Mouse (Mus musculus) limb, embryonic 15.5 days (tissue): ENCODE results near the gene Adssl1. TPM values are rescaled to one million over a fixed set of nuclear protein-coding genes. Genes with fewer than 3 reads are reported as not detected.
A peak's percentile ranks its signal among the peaks of the same experiment; 100 is the strongest.

ENCODE experiments used
- ATAC-seq: fragments of 200-750 bp; cut with Nextera tagmentation; 2 replicates; pipeline ENCODE4 v1.8.0; 2017; ENCODE audit warnings: low read depth, moderate TSS enrichment; ENCODE audit not compliant: insufficient number of reproducible peaks, low FRiP score, low TSS enrichment
- H3K27ac ChIP-seq: fragments of 300-500 bp; sonication (generic); 2 replicates; pipeline ENCODE4 v1.5.1; 2015; ENCODE audit warnings: moderate library complexity, mild to moderate bottlenecking, inconsistent platforms
- H3K27me3 ChIP-seq: fragments of 300-500 bp; sonication (generic); 2 replicates; pipeline ENCODE4 v1.6.1; 2015; ENCODE audit warnings: inconsistent platforms
- H3K36me3 ChIP-seq: fragments of 300-500 bp; sonication (generic); 2 replicates; pipeline ENCODE4 v1.6.1; 2015; ENCODE audit warnings: inconsistent platforms
- H3K4me1 ChIP-seq: fragments of 300-500 bp; sonication (generic); 2 replicates; pipeline ENCODE4 v1.6.1; 2015; ENCODE audit warnings: inconsistent platforms
- H3K4me2 ChIP-seq: fragments of 300-500 bp; sonication (generic); 2 replicates; pipeline ENCODE4 v1.6.1; 2015; ENCODE audit warnings: mild to moderate bottlenecking, inconsistent platforms
- H3K4me3 ChIP-seq: fragments of 300-500 bp; sonication (generic); 2 replicates; pipeline ENCODE4 v1.5.1; 2015; ENCODE audit warnings: mild to moderate bottlenecking, inconsistent platforms
- H3K9ac ChIP-seq: fragments of 300-500 bp; sonication (generic); 2 replicates; pipeline ENCODE4 v1.6.1; 2015; ENCODE audit warnings: inconsistent platforms
- H3K9me3 ChIP-seq: fragments of 300-500 bp; sonication (generic); 2 replicates; pipeline ENCODE4 v1.6.1; 2016; ENCODE audit warnings: inconsistent platforms
- whole genome bisulfite sequencing: fragments of 180-500 bp; shearing (Covaris S2); methylation state at CpG from one replicate; pipeline ENCODE4 v1.1.7; 2015; 5-methylcytosine and 5-hydroxymethylcytosine counted together
- polyA plus RNA-seq: library from polyadenylated mRNA; unstranded; fragments of >200 nt; fragmentation: Nextera tagmentation; extraction: Ambion mirVana; gene quantifications from 2 replicates; pipeline ENCODE4 v1.2.1, GENCODE M21; 2015

Gene Adssl1
- polyA plus RNA-seq, 1 experiment from 2014 or later: 11.6 TPM

DNA sequence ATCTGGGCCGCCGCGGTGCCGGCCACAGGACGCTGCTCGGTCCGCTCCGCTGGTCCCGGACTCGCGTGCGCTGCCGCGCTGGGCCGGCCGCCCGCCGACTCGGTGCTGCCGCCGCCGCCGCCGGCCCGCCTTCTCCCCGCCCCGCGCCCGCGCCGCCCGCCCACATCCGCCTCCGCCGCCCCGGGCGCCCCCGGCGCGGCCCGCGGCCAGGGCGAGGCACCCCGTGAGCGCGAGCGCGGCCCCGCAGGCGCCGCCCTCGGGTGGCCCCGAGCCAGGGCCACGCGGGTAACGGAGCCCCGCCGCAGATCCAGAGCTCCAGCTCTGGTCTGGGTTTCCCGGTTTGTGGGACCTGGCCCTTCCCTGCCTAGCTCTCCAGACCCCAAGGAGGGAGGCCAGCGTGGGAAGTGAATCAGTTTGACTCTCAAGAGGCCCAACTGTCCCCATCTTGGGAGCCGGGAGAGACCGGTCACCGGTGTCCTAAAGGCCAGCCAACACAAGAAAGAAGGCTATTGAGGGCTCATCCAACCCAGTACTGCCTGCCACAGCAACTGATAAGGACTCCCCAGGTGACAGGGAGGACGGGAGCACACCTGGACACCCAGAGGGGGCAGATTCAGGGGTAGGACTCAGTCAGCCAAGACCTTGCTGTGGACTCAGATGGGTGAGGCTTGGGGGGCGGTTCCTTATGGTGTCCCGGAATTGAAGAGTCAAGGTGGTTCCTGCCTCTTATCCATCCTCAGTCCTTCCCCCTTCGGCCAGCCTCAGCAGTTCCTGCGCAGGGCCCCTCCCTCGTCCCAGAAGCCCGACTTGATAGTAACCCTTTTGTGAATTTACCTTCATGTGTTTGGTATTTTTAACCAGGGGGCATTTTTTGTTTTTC is 54.5 kb downstream of the Adssl1 start, which contains the start of gene Akt1:
TSS of gene Akt1 (minus strand) at position 753 of the 880 bp plus-strand sequence.
- WGBS: under 1% methylated on average over 56 of the region's 70 CpGs
- ATAC-seq: peak; percentile 59; the same call in 1 of the 2 replicates
- Histone ChIP-seq H3K9me3 (no peaks in the 10 kb centered on the region), H3K4me2 (peak within 1 kb of the TSS; percentile 87), H3K27ac (peak within 1 kb of the TSS; percentile 96), H3K4me3 (peak within 1 kb of the TSS; percentile 98), H3K4me1 (peaks cover 72% of the 10 kb centered on the region), H3K36me3 (peaks cover 24% of the 10 kb centered on the region), H3K27me3 (peaks cover 5% of the 10 kb centered on the region), H3K9ac (peak within 1 kb of the TSS; percentile 99)

DNA sequence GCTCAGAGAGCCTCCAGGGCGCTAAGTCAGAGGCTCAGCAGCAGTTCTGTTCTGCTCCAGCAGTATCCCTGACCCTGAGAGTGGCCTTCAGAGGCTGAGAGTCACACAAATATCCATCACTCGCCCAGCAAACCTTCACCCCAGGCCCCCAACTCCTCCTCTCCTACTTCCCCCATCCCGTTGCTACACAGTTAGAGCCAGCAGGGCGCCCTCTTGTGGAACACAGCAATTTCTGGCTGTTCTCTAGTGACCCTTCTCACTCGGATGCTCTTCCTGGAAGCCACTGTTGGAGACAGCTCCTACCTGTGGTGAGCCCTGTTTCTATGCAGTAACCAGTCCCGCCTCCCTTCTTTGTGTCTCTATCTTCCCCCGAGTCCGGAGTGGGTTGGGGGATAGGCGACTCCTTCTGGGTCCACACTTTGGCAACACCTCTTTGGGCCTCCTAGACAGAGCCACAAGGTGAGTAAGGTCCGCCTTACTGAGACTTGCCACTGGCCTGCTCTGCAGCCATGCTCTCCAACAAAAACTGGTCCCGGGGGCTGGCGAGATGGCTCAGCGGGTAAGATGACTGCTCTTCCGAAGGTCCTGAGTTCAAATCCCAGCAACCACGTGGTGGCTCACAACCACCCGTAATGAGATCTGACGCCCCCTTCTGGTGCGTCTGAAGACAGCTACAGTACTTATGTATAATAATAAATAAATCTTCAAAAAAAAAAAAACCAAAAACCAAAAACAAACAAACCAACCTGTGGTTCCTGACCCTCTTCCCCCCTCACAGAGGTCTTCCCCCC is 55.6 kb downstream of the Adssl1 start:
- 19% methylated on average over 18 of the region's 18 CpGs for WGBS
- H3K4me3 ChIP-seq: peak overlapping the region; percentile 98
- H3K27ac ChIP-seq: peak overlapping the region; percentile 96
- H3K4me2 ChIP-seq: peak overlapping the region; percentile 87
- H3K9ac ChIP-seq: no peak overlapping the region
- peaks cover 73% of the 10 kb centered on the region for H3K4me1 ChIP-seq
- H3K27me3 ChIP-seq: peaks cover 16% of the 10 kb centered on the region
- ATAC-seq: peak; percentile 11; the same call in 1 of the 2 replicates
- peaks cover 14% of the 10 kb centered on the region for H3K36me3 ChIP-seq
- H3K9me3 ChIP-seq: no peaks in the 10 kb centered on the region

DNA sequence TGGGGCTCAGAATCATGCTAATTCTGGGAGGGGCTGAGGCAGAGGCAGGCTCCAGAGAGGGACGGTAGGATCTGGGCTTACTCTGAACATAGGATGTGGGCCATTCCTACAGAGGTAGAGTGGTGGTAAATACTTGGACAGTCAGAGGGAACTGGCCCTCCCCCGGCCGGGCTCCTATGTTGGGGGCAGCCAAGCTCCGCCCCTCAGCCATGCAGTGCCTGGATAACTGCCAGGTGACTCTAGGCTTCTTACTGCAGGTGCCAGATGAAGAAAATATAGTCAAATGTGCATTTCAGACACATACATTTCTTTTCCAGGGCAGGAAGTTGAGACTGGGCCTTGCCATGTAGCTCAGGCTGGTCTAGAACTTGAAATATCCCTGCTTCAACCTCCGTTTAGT is 57.2 kb downstream of the Adssl1 start:
- H3K4me1 ChIP-seq: peaks cover 57% of the 10 kb centered on the region
- H3K9me3 ChIP-seq: no peaks in the 10 kb centered on the region
- peaks cover 28% of the 10 kb centered on the region for H3K27me3 ChIP-seq
- ATAC-seq: no peak
- H3K9ac ChIP-seq: no peak overlapping the region
- no peak overlapping the region for H3K27ac ChIP-seq
- H3K4me2 ChIP-seq: no peak overlapping the region
- 48% methylated on average over 5 of the region's 5 CpGs for WGBS
- H3K4me3 ChIP-seq: no peak overlapping the region
- H3K36me3 ChIP-seq: no peaks in the 10 kb centered on the region

DNA sequence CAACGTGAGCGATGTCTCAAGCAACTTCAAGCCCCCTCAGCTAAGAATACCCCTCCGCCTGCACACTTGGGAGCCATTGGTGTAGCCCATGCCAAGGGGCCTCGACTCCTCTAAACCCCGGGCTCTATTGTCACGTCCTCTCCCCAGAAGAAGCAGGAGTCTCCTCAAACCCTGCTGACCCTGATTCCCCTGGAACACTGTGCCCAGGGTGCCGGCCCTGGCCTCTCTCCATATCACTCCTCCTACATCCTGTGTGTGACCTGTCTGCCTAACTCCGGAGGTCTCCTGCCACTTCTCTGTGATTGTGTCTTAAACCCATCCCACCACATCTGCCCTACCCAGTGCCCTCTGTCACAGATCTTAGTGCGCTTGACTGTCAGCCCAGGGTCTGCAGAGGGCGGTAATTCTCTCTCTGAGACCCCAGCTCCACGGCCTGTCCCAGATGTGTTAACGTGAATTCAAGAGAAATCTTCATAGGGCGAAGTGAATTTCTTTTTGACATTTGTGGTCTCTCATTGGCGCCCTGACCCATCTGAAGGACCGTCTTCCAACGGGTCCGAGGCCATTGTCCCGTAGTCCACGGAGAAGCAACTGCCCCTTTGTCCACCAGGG is 58.2 kb downstream of the Adssl1 start:
- WGBS: 28% methylated on average over 19 of the region's 19 CpGs
- Histone ChIP-seq H3K36me3 (no peaks in the 10 kb centered on the region), H3K27ac (no peak overlapping the region), H3K4me3 (peak overlapping the region; percentile 67), H3K9me3 (no peaks in the 10 kb centered on the region), H3K27me3 (peaks cover 28% of the 10 kb centered on the region), H3K4me2 (peak overlapping the region; percentile 97), H3K9ac (peak overlapping the region; percentile 49), H3K4me1 (peaks cover 47% of the 10 kb centered on the region)
- ATAC-seq: no peak

DNA sequence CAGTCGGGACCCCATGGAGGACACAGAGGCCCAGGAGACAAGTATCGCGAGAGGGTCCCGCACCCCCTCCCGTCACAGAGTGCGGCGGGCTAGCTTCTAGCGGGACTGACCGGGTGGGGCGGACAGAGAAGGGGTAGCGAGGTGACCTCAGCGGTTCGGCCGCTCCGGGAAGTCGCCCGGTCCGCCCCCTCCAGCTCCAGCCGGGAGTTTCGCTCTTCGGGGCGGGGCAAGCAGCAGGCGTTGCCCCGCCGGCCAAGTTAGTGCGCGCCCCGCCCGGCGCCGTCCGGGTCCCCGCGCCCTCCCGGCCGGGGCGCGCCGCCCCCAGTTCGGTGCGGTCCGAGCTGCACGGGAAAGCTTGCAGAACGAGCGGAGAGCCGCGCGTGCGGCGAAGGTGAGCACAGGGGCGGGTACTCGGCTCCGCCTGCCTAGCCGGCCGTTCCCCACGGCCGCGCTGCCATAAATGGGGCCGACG is 58.7 kb downstream of the Adssl1 start, which contains the start of gene Zbtb42:
TSS of gene Zbtb42 (plus strand) at position 274 of the 472 bp plus-strand sequence.
- peaks cover 49% of the 10 kb centered on the region for H3K4me1 ChIP-seq
- no peak for ATAC-seq
- H3K27me3 ChIP-seq: peaks cover 28% of the 10 kb centered on the region
- WGBS: under 1% methylated on average over 46 of the region's 60 CpGs
- no peaks in the 10 kb centered on the region for H3K36me3 ChIP-seq
- H3K9ac ChIP-seq: peak within 1 kb of the TSS; percentile 49
- peak within 1 kb of the TSS; percentile 33; the same call in 1 of the 2 replicates for H3K27ac ChIP-seq
- H3K9me3 ChIP-seq: no peaks in the 10 kb centered on the region
- H3K4me2 ChIP-seq: peak within 1 kb of the TSS; percentile 97
- peak within 1 kb of the TSS; percentile 67 for H3K4me3 ChIP-seq

DNA sequence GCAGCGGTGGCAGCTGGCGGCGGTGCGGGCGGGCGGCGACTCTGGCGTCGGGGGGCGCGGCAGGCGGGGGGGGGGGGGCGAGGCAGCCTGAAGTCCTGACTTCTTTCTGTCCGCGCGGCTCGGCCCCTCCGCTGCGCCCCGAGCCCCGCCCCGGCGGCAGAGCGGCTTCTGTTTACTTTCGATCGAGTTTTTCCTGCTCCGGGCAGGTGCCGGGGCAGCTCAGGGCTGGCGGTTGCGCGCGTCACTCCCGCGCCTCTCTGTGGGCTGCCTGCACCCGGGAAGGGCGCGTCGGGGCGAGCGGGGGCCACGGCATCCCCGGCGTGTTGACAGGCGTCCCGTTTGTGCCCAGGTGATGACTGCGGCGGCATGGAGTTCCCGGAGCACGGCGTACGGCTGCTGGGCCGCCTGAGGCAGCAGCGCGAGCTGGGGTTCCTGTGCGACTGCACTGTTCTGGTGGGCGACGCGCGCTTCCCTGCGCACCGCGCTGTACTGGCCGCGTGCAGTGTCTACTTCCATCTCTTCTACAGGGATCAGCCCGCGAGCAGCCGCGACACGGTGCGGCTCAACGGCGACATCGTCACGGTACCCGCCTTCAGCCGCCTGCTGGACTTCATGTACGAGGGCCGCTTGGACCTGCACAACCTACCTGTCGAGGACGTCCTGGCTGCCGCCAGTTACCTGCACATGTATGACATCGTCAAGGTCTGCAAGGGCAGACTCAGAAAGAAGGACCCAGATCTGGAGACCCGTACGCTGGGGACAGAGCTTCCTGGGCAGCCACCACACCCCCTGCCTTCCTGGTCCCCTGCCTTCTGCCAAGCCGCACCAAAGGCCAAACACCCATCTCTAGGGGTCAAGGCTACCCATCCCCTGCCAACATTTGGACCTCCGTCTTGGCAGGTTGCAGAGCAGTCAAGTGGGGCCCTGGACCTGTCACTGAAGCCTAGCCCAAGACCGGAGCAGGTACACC is 59.5 kb downstream of the Adssl1 start:
- ATAC-seq: no peak
- H3K4me3 ChIP-seq: peak overlapping the region; percentile 67
- H3K4me2 ChIP-seq: peak overlapping the region; percentile 97
- WGBS: 4% methylated on average over 74 of the region's 87 CpGs
- peak overlapping the region; percentile 33; the same call in 1 of the 2 replicates for H3K27ac ChIP-seq
- no peaks in the 10 kb centered on the region for H3K9me3 ChIP-seq
- peaks cover 28% of the 10 kb centered on the region for H3K27me3 ChIP-seq
- peak overlapping the region; percentile 49 for H3K9ac ChIP-seq
- H3K4me1 ChIP-seq: peaks cover 47% of the 10 kb centered on the region
- H3K36me3 ChIP-seq: no peaks in the 10 kb centered on the region

DNA sequence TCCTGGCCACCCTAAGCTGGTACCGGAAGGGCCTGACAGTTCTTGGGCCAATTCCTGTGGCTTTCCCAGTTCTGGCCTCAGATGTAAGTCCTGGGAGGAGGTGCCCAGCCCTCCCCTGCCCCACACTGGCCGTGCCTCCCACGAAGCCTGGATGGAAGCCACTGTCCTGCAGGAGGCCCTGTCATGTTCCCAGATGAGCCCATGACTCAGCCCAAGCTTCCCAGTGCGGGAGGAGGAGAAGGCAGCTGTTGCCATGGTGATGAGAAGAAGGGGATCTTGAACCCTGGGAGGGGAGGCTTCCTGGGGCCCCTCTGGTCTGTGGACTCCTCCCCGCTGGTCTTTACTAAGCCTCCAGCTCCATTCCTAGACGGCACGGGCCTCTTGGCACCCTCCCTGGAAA is 63.5 kb downstream of the Adssl1 start:
- no peak for ATAC-seq
- Histone ChIP-seq H3K9ac (no peak overlapping the region), H3K9me3 (no peaks in the 10 kb centered on the region), H3K4me2 (no peak overlapping the region), H3K4me3 (no peak overlapping the region), H3K4me1 (peaks cover 20% of the 10 kb centered on the region), H3K27me3 (peaks cover 28% of the 10 kb centered on the region), H3K27ac (no peak overlapping the region), H3K36me3 (no peaks in the 10 kb centered on the region)
- WGBS: 58% methylated on average over 7 of the region's 7 CpGs

DNA sequence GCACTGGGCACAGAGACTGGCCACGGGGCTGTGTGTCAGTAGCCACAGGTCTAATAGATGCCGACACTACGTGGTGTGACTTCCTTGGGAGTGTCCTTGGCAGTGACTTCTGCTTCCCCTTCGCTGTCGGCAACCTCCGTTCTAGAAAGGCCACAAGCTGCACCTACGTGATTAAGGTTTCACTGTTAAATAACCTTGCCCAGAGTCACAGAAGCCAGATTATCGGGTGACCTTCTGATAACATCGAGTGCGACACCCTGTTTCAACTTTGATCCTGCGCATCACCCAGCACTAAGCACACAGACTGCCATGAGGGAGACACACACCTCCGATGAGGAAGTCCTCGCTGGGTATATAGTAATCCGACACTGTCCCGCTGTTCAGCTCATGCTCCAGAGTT is 68.6 kb downstream of the Adssl1 start:
- ATAC-seq: no peak
- Histone ChIP-seq H3K4me2 (no peak overlapping the region), H3K4me3 (no peak overlapping the region), H3K36me3 (no peaks in the 10 kb centered on the region), H3K9me3 (no peaks in the 10 kb centered on the region), H3K27ac (no peak overlapping the region), H3K27me3 (no peaks in the 10 kb centered on the region), H3K4me1 (peaks cover 9% of the 10 kb centered on the region), H3K9ac (no peak overlapping the region)
- 71% methylated on average over 15 of the region's 15 CpGs for WGBS
